Mouse (Mus musculus) forebrain, embryonic 11.5 days (tissue): ENCODE measurements around the gene Rbm38. TPM values are rescaled to one million over a fixed set of nuclear protein-coding genes. Genes with fewer than 3 reads are reported as not detected.

ENCODE experiments used
- ATAC-seq: fragments of 200-750 bp; cut with Nextera tagmentation; replicated peaks from 2 replicates; pipeline ENCODE4 v1.8.0; 2017; ENCODE audit warnings: moderate TSS enrichment; ENCODE audit not compliant: low FRiP score
- DNase-seq: peaks from one replicate; pipeline ENCODE4 v3.0.0-alpha.2; 2017; ENCODE audit warnings: low spot score
- H3K27ac ChIP-seq: fragments of 300-500 bp; sonication (generic); 2 replicates; pipeline ENCODE4 v1.5.1; 2014; ENCODE audit warnings: low read depth, low read length
- H3K27me3 ChIP-seq: fragments of 300-500 bp; sonication (generic); 2 replicates; pipeline ENCODE4 v1.6.1; 2014; ENCODE audit warnings: mild to moderate bottlenecking, low read length, mixed read lengths; ENCODE audit not compliant: control insufficient read depth, insufficient read depth
- H3K36me3 ChIP-seq: fragments of 300-500 bp; sonication (generic); 2 replicates; pipeline ENCODE4 v1.6.1; 2014; ENCODE audit warnings: mild to moderate bottlenecking, low read length, moderate library complexity, mixed read lengths; ENCODE audit not compliant: control insufficient read depth, insufficient read depth
- H3K4me1 ChIP-seq: fragments of 300-500 bp; sonication (generic); replicated peaks from 2 replicates; pipeline ENCODE4 v1.6.1; 2014; ENCODE audit warnings: low read length, mixed read lengths; ENCODE audit not compliant: control insufficient read depth, insufficient read depth
- H3K4me2 ChIP-seq: fragments of 300-500 bp; sonication (generic); 2 replicates; pipeline ENCODE4 v1.6.1; 2014; ENCODE audit warnings: low read depth, mild to moderate bottlenecking, low read length, moderate library complexity, mixed read lengths; ENCODE audit not compliant: severe bottlenecking
- H3K4me3 ChIP-seq: fragments of 300-500 bp; sonication (generic); 2 replicates; pipeline ENCODE4 v1.5.1; 2014; ENCODE audit warnings: low read depth, low read length
- H3K9ac ChIP-seq: fragments of 300-500 bp; sonication (generic); 2 replicates; pipeline ENCODE4 v1.6.1; 2014; ENCODE audit warnings: low read length
- H3K9me3 ChIP-seq: fragments of 300-500 bp; sonication (generic); 2 replicates; pipeline ENCODE4 v1.6.1; 2016; ENCODE audit warnings: low read length, mixed read lengths; ENCODE audit not compliant: control insufficient read depth
- WGBS: fragments of 180-500 bp; shearing (Covaris S2); extraction: QIAGEN DNeasy Blood & Tissue Kit; methylation state at CpG from one replicate; pipeline ENCODE4 v1.1.7; 2014; 5-methylcytosine and 5-hydroxymethylcytosine counted together
- polyA plus RNA-seq: library from polyadenylated mRNA; unstranded; fragments of >200 nt; fragmentation: Nextera tagmentation; extraction: Ambion mirVana; gene quantifications from 2 replicates; pipeline ENCODE4 v1.2.1, GENCODE M21; 2014

The Rbm38 gene
- polyA plus RNA-seq, 1 experiment from 2014 or later, result 111 TPM

DNA sequence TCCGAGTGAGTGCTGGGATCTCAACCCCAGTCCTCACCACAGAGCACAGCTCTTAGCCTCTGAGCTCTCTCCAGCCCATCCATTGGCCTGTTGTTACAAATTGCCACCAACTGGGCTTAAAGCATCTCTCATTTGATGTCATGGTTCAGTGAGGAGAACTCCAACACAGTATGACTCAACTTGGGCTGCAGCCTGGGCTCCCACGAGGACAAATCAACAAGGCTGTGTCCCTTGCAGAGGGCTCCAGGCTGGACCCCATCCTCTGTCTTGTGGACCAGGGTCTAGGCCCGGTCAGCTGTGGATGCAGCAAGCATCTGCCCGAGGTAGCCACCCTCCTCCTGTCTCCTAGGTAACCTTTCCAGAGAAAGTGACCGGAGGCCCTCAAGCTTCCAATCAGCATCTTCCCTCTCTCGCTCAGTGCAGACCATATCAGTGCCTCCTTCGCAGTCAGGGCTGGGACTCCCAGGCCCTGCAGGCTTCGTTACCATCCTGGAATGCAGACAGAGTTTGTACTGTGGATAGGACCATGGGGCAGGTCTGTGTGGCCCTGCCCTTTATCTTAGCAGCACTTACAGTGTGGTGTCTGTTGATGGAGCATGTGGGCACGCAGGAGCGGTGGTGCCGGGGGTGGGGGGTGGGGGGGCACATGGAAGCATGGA lies 22.3 kb downstream of the Rbm38 start:
- no peak for ATAC-seq

DNA sequence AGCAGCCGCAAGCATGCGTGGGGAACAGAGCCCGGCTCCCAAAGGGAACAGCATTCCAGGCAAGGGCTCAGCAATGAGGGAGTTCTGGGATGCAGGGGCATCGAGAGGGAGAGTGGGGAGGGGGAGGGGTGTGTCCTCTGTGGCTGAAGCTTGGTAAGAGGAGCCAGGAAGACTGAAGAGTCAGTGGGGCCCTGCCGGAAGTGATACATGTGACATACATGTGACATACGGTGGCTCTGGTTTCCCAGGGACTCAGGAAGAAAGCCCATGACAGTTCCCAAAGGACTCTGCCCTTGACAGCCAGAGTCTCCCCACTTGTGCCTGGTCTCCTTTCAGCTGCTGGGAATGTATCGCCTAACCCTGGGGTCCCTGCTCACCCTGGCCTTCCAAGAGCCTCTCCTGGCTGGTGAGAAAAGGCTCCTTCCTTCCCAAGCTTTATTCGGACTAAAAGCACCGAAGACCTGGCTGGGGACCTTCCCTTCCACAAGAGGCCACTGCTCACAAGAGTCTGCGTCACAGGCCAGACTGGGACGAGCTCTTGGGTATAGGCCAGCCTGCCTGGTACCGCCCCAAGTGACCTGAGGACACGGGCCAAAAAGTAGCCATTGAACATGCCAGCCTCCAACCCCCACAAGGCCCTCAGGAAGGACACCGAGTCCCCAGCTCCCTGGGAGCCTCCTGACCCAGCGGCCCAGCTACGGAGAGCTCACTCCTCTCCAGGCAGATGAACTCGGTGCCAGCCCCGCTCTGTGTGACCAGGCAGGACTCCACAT lies 24.1 kb downstream of the Rbm38 start:
- no peak overlapping the region for H3K9ac ChIP-seq
- WGBS, result 82% methylated on average over 18 of the region's 18 CpGs
- no peaks in the 10 kb centered on the region for H3K9me3 ChIP-seq
- H3K4me3 ChIP-seq, result no peak overlapping the region
- DNase-seq (no peak), ATAC-seq (no peak)
- H3K27ac ChIP-seq, result no peak overlapping the region
- H3K4me1 ChIP-seq, result no peaks in the 10 kb centered on the region
- no peak overlapping the region for H3K4me2 ChIP-seq
- H3K27me3 ChIP-seq, result no peaks in the 10 kb centered on the region
- no peaks in the 10 kb centered on the region for H3K36me3 ChIP-seq

More for the DNA sequence above, 22.3 kb downstream of the Rbm38 start:
- H3K4me3 ChIP-seq, result no peak overlapping the region
- no peak overlapping the region for H3K4me2 ChIP-seq
- H3K9ac ChIP-seq, result no peak overlapping the region
- H3K9me3 ChIP-seq, result no peaks in the 10 kb centered on the region
- no peak for DNase-seq
- H3K27ac ChIP-seq, result no peak overlapping the region
- no peaks in the 10 kb centered on the region for H3K4me1 ChIP-seq
- H3K36me3 ChIP-seq, result no peaks in the 10 kb centered on the region
- WGBS, result 69% methylated on average over 11 of the region's 11 CpGs
- H3K27me3 ChIP-seq, result no peaks in the 10 kb centered on the region

DNA sequence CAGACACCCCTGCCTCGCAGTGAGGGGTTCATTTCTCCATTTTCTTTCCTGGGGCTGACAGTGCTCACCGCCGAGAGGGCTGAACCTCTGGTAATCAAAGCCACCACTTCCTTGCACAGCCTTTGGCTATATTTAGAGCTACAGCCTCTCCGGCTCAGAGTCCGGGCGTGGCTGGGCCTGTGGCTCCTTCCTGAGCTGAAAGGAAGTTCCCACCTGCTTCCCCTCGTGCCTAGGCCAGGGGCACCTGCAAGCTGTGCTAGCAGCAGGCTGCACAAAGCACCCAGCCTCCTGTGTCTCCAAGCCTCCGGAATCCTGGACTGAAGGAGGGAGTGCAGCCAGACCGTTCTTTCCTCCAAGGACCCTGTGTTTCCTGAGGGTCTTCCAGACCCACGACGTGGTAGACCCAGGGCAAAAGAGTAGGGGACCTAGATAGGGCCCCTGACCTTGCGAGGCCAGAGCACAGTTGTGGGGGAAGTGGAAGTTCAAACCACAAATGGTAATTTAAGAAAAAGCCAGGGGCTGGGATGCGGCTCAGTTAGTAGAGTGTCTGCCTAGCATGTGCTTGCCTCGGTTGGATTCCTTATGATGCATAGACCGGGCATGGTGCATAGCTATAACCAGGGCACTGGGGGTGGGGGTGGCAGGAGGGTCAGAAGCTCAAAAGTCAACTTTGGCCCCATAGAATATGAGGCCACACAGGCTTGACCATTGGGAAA lies 26.4 kb downstream of the Rbm38 start:
- WGBS, result 77% methylated on average over 15 of the region's 15 CpGs
- no peaks in the 10 kb centered on the region for H3K36me3 ChIP-seq
- no peak for ATAC-seq
- no peak overlapping the region for H3K4me2 ChIP-seq
- no peaks in the 10 kb centered on the region for H3K27me3 ChIP-seq
- H3K27ac ChIP-seq, result no peak overlapping the region
- no peak for DNase-seq
- no peaks in the 10 kb centered on the region for H3K9me3 ChIP-seq
- H3K9ac ChIP-seq, result no peak overlapping the region
- H3K4me1 ChIP-seq, result no peaks in the 10 kb centered on the region; the same call in 1 of the 2 replicates
- H3K4me3 ChIP-seq, result no peak overlapping the region

DNA sequence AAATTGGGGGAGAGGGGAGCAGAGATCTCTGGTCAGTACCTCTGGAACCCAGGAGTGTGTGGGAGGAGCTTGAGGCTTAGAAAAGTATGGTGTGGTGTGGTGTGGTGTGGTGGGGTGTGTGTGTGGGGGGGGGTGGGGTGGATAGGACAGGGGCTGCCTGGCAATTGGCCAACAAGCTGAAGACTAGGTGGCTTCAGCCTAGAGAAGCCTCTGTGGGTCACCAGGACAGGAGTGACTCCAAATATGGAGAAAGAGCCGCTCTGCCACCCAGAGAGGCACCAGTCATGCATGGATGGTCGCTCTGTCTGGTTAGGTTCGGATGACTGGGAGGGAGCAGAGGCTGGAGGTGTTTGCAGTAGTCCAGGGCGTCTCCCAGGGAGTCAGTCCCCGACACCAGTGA lies 27.2 kb downstream of the Rbm38 start:
- ATAC-seq (no peak), DNase-seq (no peak)
- H3K9ac ChIP-seq, result no peak overlapping the region
- no peak overlapping the region for H3K27ac ChIP-seq
- no peak overlapping the region for H3K4me2 ChIP-seq
- no peaks in the 10 kb centered on the region for H3K9me3 ChIP-seq
- H3K27me3 ChIP-seq, result no peaks in the 10 kb centered on the region
- no peaks in the 10 kb centered on the region for H3K36me3 ChIP-seq
- H3K4me1 ChIP-seq, result no peaks in the 10 kb centered on the region; the same call in 1 of the 2 replicates
- H3K4me3 ChIP-seq, result no peak overlapping the region
- WGBS, result 50% methylated on average over 5 of the region's 5 CpGs

DNA sequence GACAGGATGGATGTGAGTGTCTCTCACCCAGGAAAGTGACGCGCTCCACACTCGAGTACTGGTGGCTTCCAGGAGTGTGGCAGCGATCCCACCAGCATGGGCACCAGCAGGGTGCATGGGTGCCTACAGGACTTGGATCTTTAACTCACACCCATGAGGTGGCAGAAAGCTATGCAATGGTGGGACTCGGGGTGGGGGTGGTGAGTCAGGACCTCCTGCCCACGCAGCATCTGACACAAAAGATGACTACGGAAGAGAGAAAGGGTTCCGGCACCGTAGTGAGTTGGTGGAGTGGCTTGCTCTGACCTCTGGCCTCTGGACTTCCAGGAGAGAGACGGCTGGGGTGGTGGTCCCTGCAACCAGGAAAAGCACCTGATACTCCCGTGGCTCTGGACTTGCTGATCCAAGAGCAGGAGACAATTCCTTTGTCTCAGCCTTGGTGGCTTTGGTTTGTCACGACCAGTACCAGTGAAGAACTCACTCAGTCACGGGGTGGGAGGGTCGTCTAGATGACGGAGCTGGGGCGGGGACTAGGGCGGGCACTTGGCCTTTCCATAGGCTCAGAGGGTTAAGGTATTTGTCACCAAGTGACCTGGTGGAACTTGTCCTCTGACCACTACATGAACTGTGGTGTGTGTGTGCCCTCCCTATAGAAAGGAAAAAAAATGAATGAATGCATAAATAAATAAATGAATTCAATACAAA lies 27.9 kb downstream of the Rbm38 start:
- no peak overlapping the region for H3K27ac ChIP-seq
- no peak for DNase-seq
- ATAC-seq, result no peak
- H3K9ac ChIP-seq, result no peak overlapping the region
- H3K4me3 ChIP-seq, result no peak overlapping the region
- no peaks in the 10 kb centered on the region for H3K36me3 ChIP-seq
- 56% methylated on average over 17 of the region's 17 CpGs for WGBS
- H3K4me1 ChIP-seq, result no peaks in the 10 kb centered on the region; the same call in 1 of the 2 replicates
- no peaks in the 10 kb centered on the region for H3K27me3 ChIP-seq
- no peaks in the 10 kb centered on the region for H3K9me3 ChIP-seq
- H3K4me2 ChIP-seq, result no peak overlapping the region

DNA sequence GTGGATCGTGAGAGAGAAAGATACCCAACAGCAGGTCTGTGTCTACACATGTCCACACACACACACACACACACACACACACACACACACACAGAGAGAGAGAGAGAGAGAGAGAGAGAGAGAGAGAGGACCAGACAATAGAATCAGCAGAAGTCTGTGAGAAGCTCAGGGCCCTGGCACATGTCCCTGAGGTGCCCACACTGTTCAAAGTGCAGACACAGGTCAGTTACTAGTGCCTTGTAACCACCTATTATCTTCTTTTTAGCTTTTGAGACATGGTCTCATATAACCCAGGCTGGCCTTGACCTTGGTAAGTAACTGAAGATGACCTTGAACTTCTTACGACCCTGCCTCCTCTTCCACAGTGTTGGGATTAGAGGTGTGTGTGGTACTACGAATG lies 28.9 kb downstream of the Rbm38 start:
- no peak overlapping the region for H3K4me2 ChIP-seq
- no peak overlapping the region for H3K9ac ChIP-seq
- H3K4me3 ChIP-seq, result no peak overlapping the region
- H3K9me3 ChIP-seq, result no peaks in the 10 kb centered on the region
- H3K4me1 ChIP-seq, result no peaks in the 10 kb centered on the region; the same call in 1 of the 2 replicates
- ATAC-seq (no peak), DNase-seq (no peak)
- no peaks in the 10 kb centered on the region for H3K27me3 ChIP-seq
- H3K27ac ChIP-seq, result no peak overlapping the region
- 91% methylated on average over 3 of the region's 3 CpGs for WGBS
- H3K36me3 ChIP-seq, result no peaks in the 10 kb centered on the region

DNA sequence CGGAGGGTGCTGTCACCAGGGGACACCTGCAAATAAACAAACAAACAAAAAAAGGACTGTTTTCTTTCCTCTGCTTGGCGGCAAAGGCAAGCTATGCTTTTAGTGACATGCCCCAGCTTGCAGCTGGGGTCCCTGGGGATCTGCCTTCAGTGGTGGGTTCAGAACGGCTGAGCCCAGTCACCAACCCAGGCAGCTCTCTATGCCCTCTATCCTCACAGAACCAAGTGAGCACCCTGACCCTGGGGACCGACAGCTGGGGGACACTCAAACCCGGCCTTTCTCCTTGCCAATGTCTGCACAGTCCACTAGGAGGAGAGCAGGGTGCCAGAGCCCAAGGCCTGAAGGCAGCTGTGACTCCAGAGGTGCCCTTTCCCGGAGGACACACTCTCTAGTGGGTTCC lies 29.5 kb downstream of the Rbm38 start:
- H3K27ac ChIP-seq, result no peak overlapping the region
- H3K4me2 ChIP-seq, result no peak overlapping the region

DNA sequence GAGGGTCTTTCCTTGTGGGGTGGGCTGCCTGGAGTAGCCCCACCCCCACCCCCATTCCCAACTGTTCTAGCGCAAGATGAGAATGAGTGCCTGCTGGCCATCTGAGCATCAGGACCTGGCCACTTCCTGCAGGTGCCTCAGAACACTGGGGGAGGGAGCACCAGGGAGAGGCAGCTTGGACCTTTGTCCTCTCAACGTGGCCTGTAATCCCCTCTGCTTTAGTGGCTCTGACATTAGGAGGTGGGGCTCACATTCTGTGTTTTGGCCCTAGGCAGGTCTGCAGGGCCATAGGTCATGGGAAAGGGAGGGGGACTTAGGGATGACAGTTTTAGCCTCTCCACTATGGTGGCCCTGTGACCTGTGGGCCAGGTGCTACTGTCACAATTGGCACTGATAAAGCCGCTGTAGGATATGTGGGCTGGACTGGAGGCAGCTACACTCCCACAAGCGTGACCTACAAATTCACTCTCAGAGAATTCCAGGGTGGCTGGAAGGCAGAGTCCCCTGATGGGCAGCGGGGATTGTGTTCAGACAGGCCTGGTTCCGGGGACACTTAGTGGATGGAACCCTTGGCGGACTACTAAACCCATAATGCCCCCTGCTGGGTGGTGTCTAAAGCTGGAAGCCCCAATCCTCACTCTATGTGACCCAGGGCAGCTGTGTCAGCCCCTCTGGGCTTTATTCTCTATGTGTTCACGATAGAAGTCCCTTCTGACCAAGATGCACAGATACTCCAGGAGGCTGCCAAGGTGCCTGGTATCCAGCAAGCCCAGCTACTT lies 30.5 kb downstream of the Rbm38 start:
- no peak overlapping the region for H3K27ac ChIP-seq
- DNase-seq (no peak), ATAC-seq (no peak; the same call in 1 of the 2 replicates)
- 25% methylated on average over 8 of the region's 8 CpGs for WGBS
- H3K36me3 ChIP-seq, result no peaks in the 10 kb centered on the region
- H3K27me3 ChIP-seq, result no peaks in the 10 kb centered on the region
- no peak overlapping the region for H3K4me3 ChIP-seq
- H3K4me1 ChIP-seq, result no peaks in the 10 kb centered on the region; the same call in 1 of the 2 replicates
- H3K9me3 ChIP-seq, result no peaks in the 10 kb centered on the region
- no peak overlapping the region for H3K4me2 ChIP-seq
- H3K9ac ChIP-seq, result no peak overlapping the region

More for the DNA sequence above, 29.5 kb downstream of the Rbm38 start:
- no peaks in the 10 kb centered on the region; the same call in 1 of the 2 replicates for H3K4me1 ChIP-seq
- H3K9ac ChIP-seq, result no peak overlapping the region
- no peak overlapping the region for H3K4me3 ChIP-seq
- 49% methylated on average over 6 of the region's 6 CpGs for WGBS
- no peaks in the 10 kb centered on the region for H3K36me3 ChIP-seq
- no peak for DNase-seq
- ATAC-seq, result no peak
- H3K9me3 ChIP-seq, result no peaks in the 10 kb centered on the region
- no peaks in the 10 kb centered on the region for H3K27me3 ChIP-seq
